Mouse (Mus musculus) C2C12 (cell line): ENCODE results near the gene Prss46. TPM values are rescaled to one million over a fixed set of nuclear protein-coding genes. Genes with fewer than 3 reads are reported as not detected.

Experiments
- H3K27me3 ChIP-seq: one replicate; pipeline ENCODE4 v1.6.1; 2011; ENCODE audit not compliant: control insufficient read depth, insufficient read depth, insufficient read length
- H3K36me3 ChIP-seq: one replicate; pipeline ENCODE4 v1.6.1; 2011; ENCODE audit not compliant: control insufficient read depth, insufficient read depth
- H3K4me3 ChIP-seq: one replicate; pipeline ENCODE4 v1.5.1; 2011; ENCODE audit warnings: mild to moderate bottlenecking, control low read depth; ENCODE audit not compliant: poor library complexity, insufficient read depth, severe bottlenecking
- H3K79me2 ChIP-seq: one replicate; pipeline ENCODE4 v1.6.1; 2011; ENCODE audit not compliant: control insufficient read depth, insufficient read depth
- H3K79me3 ChIP-seq: one replicate; pipeline ENCODE4 v1.6.1; 2011; ENCODE audit warnings: low read depth, control low read depth
- H3ac ChIP-seq: one replicate; pipeline ENCODE3; 2011; ENCODE audit warnings: low read depth; ENCODE audit not compliant: control insufficient read depth, insufficient read length
- CEBPB ChIP-seq: IDR thresholded peaks from one replicate; pipeline ENCODE4 v1.6.1; 2011; ENCODE audit warnings: low read depth, mild to moderate bottlenecking, control low read depth, moderate library complexity
- CTCF ChIP-seq: IDR thresholded peaks from one replicate; pipeline ENCODE4 v1.5.1; 2011; ENCODE audit not compliant: control insufficient read depth, insufficient read depth, insufficient read length
- FOSL1 ChIP-seq: IDR thresholded peaks from one replicate; pipeline ENCODE4 v1.8.0; 2011; ENCODE audit warnings: mild to moderate bottlenecking, low read length; ENCODE audit not compliant: poor library complexity, insufficient read depth, severe bottlenecking
- MAX ChIP-seq: IDR thresholded peaks from one replicate; pipeline ENCODE4 v1.6.1; 2011; ENCODE audit warnings: mild to moderate bottlenecking, control low read depth
- MYOD1 ChIP-seq: IDR thresholded peaks from one replicate; pipeline ENCODE4 v1.6.1; 2011; ENCODE audit warnings: low read depth; ENCODE audit not compliant: control insufficient read depth, insufficient read length
- MYOG ChIP-seq: IDR thresholded peaks from one replicate; pipeline ENCODE4 v1.6.1; 2011; ENCODE audit not compliant: control insufficient read depth, insufficient read length; ENCODE audit errors: extremely low read depth
- USF1 ChIP-seq: IDR thresholded peaks from one replicate; pipeline ENCODE4 v1.6.1; 2011; ENCODE audit warnings: low read depth, mild to moderate bottlenecking, control low read depth, moderate library complexity
- polyA plus RNA-seq: library from polyadenylated mRNA; unstranded; fragments of >200 nt; fragmentation: generic; extraction: Trizol; gene quantifications from one replicate; pipeline ENCODE4 v1.2.1, GENCODE M21; 2012; ENCODE audit warnings: missing spikeins

Gene Prss46
- polyA plus RNA-seq, 1 experiment: 0.12 TPM

DNA sequence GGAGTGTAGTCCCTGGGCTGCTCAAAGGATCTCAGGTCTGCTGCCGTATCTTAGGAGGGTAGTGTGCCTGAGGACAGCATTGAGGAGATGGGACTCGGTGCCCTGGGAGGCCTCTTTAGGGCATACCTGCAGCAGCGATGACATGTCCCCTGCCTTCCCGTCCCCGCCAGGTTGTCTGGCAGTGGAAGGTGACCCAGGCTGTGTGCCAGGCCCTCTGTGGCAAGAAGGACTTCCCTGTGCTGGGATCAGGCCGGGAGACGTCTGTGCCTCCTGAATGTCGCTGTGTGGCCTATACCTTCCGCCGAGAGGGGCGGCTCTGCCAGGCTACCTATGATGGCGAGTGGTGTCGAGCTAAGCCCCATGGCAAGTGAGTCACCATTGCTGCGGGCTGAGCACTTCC lies 44.6 kb downstream of the Prss46 start:
- H3K4me3 ChIP-seq: no peak overlapping the region
- H3ac ChIP-seq: no peak overlapping the region
- no peaks in the 10 kb centered on the region for H3K79me3 ChIP-seq
- H3K79me2 ChIP-seq: no peaks in the 10 kb centered on the region
- H3K27me3 ChIP-seq: no peaks in the 10 kb centered on the region
- H3K36me3 ChIP-seq: no peaks in the 10 kb centered on the region
- TF ChIP-seq USF1 (no peak), FOSL1 (no peak)

DNA sequence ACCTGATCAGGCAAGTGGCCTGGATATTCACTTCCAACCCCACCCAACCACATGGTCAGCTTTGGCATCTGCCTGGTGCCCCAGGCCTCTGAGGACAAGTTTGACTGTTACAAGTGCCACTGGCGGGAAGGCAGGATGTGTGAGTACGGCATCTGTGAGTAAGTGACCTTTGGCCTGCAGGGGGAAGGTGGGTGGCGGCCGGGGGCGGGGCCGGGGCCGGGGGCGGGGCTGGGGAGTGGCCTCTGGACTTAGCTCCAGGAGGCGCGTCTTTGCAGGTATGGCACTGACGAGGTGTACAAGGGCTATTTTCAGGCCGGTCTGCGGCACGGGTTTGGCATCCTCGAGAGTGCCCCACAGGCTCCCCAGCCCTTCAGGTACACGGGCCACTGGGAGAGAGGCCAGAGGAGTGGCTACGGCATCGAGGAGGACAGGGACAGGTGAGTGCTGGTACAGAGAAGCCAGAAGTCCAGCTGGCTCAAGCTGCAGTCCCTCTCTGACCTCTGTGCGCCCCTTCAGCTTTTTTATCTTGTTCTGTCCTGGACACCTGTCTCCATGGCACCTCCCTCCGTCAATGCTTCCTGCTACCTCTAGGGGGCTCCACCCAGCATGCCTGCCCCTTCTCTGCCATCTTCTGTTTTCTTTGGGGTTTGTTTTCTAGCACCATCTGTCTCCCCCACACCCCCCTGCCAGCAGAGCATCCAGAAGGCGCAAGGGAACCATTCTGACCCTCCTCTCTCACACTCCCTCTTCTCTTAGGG lies 45.9 kb downstream of the Prss46 start:
- H3K79me3 ChIP-seq: no peaks in the 10 kb centered on the region
- no peak for TF ChIP-seq MAX
- no peak for TF ChIP-seq CEBPB
- TF ChIP-seq MYOD1: no peak
- TF ChIP-seq MYOG: no peak
- no peak overlapping the region for H3ac ChIP-seq
- no peaks in the 10 kb centered on the region for H3K36me3 ChIP-seq
- no peaks in the 10 kb centered on the region for H3K27me3 ChIP-seq
- no peaks in the 10 kb centered on the region for H3K79me2 ChIP-seq
- H3K4me3 ChIP-seq: no peak overlapping the region

DNA sequence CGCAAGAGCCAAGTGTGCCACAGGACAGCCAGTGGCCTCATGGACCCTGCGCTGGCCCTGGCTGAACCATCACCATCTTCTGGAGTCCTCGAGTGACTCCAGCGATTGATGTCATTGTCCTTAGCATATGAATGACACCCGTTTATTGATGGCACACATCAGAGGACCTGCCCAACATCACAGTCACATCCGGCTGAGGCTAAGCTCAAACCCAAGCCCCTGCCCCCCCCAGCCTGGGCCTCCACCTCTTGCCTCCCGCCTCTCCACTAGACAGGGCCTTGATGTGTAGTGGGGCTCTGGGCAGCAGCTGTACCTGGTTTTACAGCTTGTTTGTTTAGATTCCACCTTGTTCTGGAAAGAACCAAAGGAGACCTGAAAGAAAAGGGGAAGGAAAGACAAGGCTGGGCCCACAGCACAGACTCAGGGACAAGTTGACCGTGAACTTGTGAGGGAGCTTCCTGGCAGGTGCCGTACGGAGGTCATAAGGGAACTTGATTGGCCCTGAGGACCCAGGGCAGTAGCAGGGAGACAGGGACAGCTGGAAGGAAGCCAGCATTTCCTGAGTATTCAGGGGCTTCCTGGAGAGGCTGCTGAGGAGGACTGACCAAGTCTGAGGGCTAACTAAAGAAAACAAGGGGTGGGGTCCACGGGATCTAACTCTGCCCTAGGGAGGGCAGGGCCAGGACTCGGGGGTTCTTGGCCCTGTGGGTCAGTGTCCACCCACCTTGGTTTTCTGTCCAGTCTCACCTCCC lies 46.9 kb downstream of the Prss46 start:
- H3K36me3 ChIP-seq: no peaks in the 10 kb centered on the region
- H3K27me3 ChIP-seq: no peaks in the 10 kb centered on the region
- TF ChIP-seq MYOD1: no peak
- TF ChIP-seq CTCF: no peak
- TF ChIP-seq USF1: no peak
- no peak for TF ChIP-seq MAX
- no peak for TF ChIP-seq FOSL1
- TF ChIP-seq CEBPB: no peak
- TF ChIP-seq MYOG: no peak
- no peaks in the 10 kb centered on the region for H3K79me3 ChIP-seq
- H3K79me2 ChIP-seq: no peaks in the 10 kb centered on the region
- H3ac ChIP-seq: no peak overlapping the region
- no peak overlapping the region for H3K4me3 ChIP-seq

DNA sequence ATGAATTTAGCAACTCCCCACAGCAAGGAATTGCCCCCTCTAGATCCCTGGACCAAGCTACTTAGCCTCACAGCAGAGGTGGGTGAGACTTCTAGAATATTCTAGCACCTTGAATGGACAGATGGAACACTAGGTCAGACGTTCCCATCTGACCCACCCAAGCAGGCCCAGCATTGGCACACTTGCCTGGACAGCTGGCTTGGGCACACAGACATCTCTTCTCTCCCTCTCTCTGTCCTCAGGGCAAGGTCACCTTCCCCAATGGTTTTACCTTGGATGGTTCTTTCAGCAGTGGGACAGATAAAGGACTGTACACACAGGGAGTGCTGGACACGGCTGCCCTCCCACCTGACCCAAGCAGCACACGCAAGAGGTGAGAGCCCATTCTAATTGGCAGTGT lies 48.2 kb downstream of the Prss46 start:
- Histone ChIP-seq H3K79me2 (no peaks in the 10 kb centered on the region), H3K27me3 (no peaks in the 10 kb centered on the region), H3K36me3 (no peaks in the 10 kb centered on the region), H3K4me3 (no peak overlapping the region), H3K79me3 (no peaks in the 10 kb centered on the region), H3ac (no peak overlapping the region)
- TF ChIP-seq MYOD1 (no peak), CTCF (no peak), MYOG (no peak), FOSL1 (no peak)

DNA sequence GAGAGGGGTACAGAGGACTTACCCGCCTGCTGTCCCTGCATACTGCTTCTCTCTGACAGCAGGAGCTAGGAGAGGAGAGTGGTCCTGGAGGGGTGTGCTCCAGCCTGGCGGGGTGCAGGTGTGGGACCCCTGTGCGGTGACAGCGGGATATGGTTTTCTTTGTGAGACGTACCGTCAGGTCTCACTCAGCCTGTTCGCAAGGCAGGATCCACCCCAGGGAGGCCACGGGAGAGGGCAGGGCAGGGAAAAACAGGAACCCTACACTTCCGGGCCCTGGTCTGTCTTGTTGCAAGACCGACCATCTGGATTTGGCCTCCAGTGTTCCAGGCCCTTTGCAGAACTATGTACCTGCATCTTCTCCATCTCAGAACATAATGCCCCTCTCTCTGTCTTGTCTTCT lies 49.1 kb downstream of the Prss46 start:
- H3K27me3 ChIP-seq: no peaks in the 10 kb centered on the region
- H3K79me2 ChIP-seq: no peaks in the 10 kb centered on the region
- H3K4me3 ChIP-seq: no peak overlapping the region
- H3K79me3 ChIP-seq: no peaks in the 10 kb centered on the region
- no peak for TF ChIP-seq CEBPB
- TF ChIP-seq MAX: no peak
- TF ChIP-seq USF1: no peak
- no peak for TF ChIP-seq MYOG
- TF ChIP-seq MYOD1: no peak
- no peak for TF ChIP-seq FOSL1
- TF ChIP-seq CTCF: no peak
- no peaks in the 10 kb centered on the region for H3K36me3 ChIP-seq
- H3ac ChIP-seq: no peak overlapping the region

DNA sequence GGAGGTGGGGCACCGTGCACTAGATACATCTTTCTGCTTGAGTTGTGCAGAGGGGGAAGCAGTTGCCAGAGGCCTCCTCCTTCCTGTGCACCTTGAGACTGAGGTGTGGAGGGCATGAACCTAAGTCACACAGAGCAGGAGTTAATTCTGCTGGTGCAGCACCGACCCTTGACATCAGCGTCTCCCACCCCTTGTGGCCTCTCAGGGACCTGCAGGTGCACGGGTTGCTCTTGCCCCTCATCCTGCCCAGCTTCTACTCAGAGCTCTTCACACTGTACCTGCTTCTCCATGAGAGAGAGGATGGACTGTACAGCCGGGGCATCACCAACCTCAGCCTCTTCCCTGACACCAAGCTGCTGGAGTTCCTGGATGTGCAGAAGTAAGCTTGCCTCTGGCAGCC lies 51.2 kb downstream of the Prss46 start:
- H3ac ChIP-seq: no peak overlapping the region
- no peaks in the 10 kb centered on the region for H3K27me3 ChIP-seq
- no peaks in the 10 kb centered on the region for H3K79me3 ChIP-seq
- no peaks in the 10 kb centered on the region for H3K79me2 ChIP-seq
- H3K36me3 ChIP-seq: no peaks in the 10 kb centered on the region
- no peak for TF ChIP-seq MAX
- no peak for TF ChIP-seq CTCF
- TF ChIP-seq CEBPB: no peak
- no peak for TF ChIP-seq FOSL1
- H3K4me3 ChIP-seq: no peak overlapping the region
